Mouse (Mus musculus) embryonic facial prominence, embryonic 15.5 days (tissue): ENCODE measurements around the gene Rapgef3. TPM values are rescaled to one million over a fixed set of nuclear protein-coding genes. Genes with fewer than 3 reads are reported as not detected.

Experiments
- ATAC-seq: fragments of 200-750 bp; cut with Nextera tagmentation; 2 replicates; pipeline ENCODE4 v1.8.0; 2017; ENCODE audit warnings: low read depth, moderate TSS enrichment; ENCODE audit not compliant: insufficient number of reproducible peaks, low FRiP score, low TSS enrichment
- H3K27ac ChIP-seq: fragments of 300-500 bp; sonication (generic); replicated peaks from 2 replicates; pipeline ENCODE4 v1.5.1; 2015; ENCODE audit warnings: mild to moderate bottlenecking, inconsistent platforms
- H3K27me3 ChIP-seq: fragments of 300-500 bp; sonication (generic); 2 replicates; pipeline ENCODE4 v1.6.1; 2015; ENCODE audit warnings: inconsistent platforms
- H3K36me3 ChIP-seq: fragments of 300-500 bp; sonication (generic); 2 replicates; pipeline ENCODE4 v1.6.1; 2015; ENCODE audit warnings: mild to moderate bottlenecking, inconsistent platforms
- H3K4me1 ChIP-seq: fragments of 300-500 bp; sonication (generic); 2 replicates; pipeline ENCODE4 v1.6.1; 2015; ENCODE audit warnings: inconsistent platforms
- H3K4me2 ChIP-seq: fragments of 300-500 bp; sonication (generic); replicated peaks from 2 replicates; pipeline ENCODE4 v1.6.1; 2015; ENCODE audit warnings: mild to moderate bottlenecking, inconsistent platforms
- H3K4me3 ChIP-seq: fragments of 300-500 bp; sonication (generic); replicated peaks from 2 replicates; pipeline ENCODE4 v1.5.1; 2015; ENCODE audit warnings: mild to moderate bottlenecking, inconsistent platforms
- H3K9ac ChIP-seq: fragments of 300-500 bp; sonication (generic); 2 replicates; pipeline ENCODE4 v1.6.1; 2015; ENCODE audit warnings: inconsistent platforms
- H3K9me3 ChIP-seq: fragments of 300-500 bp; sonication (generic); replicated peaks from 2 replicates; pipeline ENCODE4 v1.6.1; 2016; ENCODE audit warnings: inconsistent platforms
- WGBS: fragments of 180-500 bp; shearing (Covaris S2); methylation state at CpG from one replicate; pipeline ENCODE4 v1.1.7; 2015; 5-methylcytosine and 5-hydroxymethylcytosine counted together
- polyA plus RNA-seq: library from polyadenylated mRNA; unstranded; fragments of >200 nt; fragmentation: Nextera tagmentation; extraction: Ambion mirVana; gene quantifications from 2 replicates; pipeline ENCODE4 v1.2.1, GENCODE M21; 2015

Rapgef3 gene
- 11.8 and 12.9 TPM in 2 replicates for polyA plus RNA-seq

DNA sequence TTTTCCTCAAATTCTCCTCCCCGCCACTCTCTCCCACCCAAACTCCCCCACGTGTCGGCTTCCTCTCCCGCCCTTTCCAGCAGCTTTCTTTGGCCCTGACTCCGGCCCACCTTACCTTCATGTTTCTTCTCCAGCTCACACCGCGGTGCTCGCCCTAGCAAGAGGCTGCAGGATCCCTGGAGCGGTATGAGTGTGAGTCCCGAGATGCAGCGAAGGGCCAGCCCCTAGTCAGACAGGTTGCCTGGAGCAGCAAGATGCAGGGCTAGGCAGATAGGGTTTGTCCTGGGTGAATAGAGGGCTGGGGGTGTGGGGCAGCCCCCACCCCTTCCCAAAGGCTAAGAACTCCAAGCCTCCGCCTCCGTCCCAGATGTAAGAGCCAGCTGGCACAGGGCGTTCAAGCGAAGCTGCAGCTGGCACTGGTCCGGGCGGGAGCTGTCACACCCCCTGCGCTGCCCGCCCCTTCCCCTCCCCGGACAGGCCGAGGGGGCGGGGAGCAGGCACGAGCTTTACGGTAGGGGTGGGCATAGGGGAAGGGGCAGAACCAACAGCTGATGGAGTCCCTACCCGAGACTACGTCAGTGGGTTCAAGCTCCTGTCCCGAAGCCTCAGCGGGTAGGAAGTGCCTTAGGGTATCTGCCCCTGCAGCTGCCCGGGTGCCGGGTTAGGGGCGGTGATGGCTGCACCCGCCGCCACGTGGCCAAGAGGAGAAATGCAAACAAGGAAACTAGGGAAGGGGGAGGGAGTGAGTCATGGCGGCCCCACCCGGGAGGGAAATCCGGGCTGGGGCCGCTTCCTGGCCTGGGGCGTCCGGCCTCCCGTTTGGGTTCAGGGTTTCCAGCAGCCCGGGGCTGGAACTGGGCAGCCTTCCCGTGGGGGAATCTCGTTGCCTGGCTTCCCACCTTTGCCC, at the start of gene Rapgef3:
TSS of gene Rapgef3 (minus strand) at position 693 of the 907 bp plus-strand sequence.
- H3K36me3 ChIP-seq, result no peaks in the 10 kb centered on the region
- H3K4me2 ChIP-seq, result peak within 1 kb of the TSS; percentile 87
- H3K9me3 ChIP-seq, result no peaks in the 10 kb centered on the region
- ATAC-seq, result peak; percentile 87
- H3K4me1 ChIP-seq, result peaks cover 61% of the 10 kb centered on the region
- WGBS, result under 1% methylated on average over 43 of the region's 44 CpGs
- peak within 1 kb of the TSS; percentile 73 for H3K27ac ChIP-seq
- H3K9ac ChIP-seq, result peak within 1 kb of the TSS; percentile 39
- peaks cover 23% of the 10 kb centered on the region for H3K27me3 ChIP-seq
- peak within 1 kb of the TSS; percentile 50 for H3K4me3 ChIP-seq

DNA sequence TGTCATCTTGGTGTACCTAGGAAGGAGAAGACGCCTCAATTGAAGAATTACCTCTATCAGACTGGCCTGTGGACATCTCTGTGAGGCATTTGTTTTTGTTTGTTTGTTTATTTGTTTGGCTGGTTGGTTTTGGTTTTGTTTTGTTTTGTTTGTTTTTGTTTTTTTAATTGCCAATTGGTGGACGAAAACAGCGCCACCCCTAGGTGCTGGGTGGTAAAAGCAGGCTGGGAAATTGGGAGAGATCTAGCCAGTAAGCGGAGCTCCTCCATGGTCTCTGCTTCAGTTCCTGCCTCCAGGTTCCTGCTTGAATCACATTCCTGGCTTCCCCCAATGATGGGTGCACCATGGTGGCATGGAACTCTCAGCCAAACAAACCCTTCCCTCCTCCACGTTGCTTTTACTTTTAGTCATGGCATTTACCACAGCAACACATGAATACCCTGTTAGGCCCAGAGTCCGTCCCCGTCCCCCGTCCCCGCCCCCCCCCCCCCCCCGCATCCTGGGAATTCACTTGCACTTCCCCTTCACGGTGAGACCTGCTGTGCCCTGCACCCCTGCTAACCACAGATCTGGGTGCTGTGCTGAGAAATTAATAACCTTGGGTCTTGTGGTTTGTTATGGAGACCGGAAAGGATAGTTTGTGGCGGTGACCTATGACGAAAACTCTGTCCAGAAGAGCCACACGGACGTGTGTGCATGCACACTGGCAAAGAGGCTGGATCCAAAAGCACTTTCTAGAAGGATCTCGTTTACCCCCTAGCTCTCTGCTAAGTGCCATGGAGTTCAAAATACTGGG, 48.6 kb upstream of the Rapgef3 start:
- Histone ChIP-seq H3K27ac (no peak overlapping the region), H3K27me3 (no peaks in the 10 kb centered on the region), H3K4me2 (no peak overlapping the region), H3K4me1 (peaks cover 56% of the 10 kb centered on the region), H3K4me3 (no peak overlapping the region), H3K9ac (no peak overlapping the region), H3K9me3 (no peaks in the 10 kb centered on the region), H3K36me3 (peaks cover 4% of the 10 kb centered on the region; the same call in 1 of the 2 replicates)
- WGBS, result 85% methylated on average over 17 of the region's 17 CpGs
- no peak for ATAC-seq

DNA sequence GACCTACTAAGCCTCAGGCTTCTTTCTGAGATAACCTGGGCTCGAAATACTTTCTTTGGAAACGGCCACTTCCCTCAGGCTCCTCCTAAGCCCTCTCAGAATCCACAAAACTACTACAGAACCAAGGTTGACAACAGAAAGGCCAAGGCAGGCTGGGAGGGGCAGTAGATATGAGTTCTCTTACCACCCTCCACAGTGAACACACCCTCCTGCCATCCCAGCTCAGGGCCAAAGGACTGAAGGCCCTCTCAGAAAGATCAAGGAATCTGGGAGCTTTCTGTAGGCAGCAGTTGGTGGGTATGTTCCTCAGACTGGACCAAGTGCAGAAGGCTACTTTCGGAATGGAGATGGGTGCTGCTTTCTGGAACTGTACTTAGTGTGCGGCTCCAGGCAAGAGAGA, 47.5 kb upstream of the Rapgef3 start:
- H3K36me3 ChIP-seq, result peaks cover 10% of the 10 kb centered on the region; the same call in 1 of the 2 replicates

DNA sequence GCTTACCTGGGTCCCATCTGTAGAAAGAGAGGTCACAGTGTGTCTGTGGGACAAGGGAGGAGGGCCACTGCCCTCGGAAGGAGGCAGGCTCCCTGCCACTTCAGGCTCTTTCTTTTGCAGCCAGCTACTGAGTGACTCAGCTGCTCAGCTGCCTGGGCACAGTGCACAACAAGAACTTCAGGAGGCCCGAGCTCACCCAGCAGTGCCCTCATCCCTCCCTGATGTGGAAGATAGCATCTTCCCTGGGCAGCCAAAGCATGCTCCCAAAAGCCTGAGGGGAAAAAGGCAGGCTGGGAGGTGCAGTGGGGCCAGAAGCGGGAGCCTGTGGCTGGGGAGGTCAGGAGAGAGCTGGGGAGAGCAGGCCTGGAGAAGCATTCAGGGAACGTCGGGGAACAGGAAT, 46.9 kb upstream of the Rapgef3 start:
- 46% methylated on average over 5 of the region's 5 CpGs for WGBS

More for the DNA sequence above, 47.5 kb upstream of the Rapgef3 start:
- no peak for ATAC-seq
- no peak overlapping the region for H3K27ac ChIP-seq
- no peaks in the 10 kb centered on the region for H3K27me3 ChIP-seq
- 88% methylated on average over 4 of the region's 4 CpGs for WGBS
- no peaks in the 10 kb centered on the region for H3K9me3 ChIP-seq
- no peak overlapping the region for H3K4me2 ChIP-seq
- no peak overlapping the region for H3K4me3 ChIP-seq
- H3K9ac ChIP-seq, result no peak overlapping the region
- H3K4me1 ChIP-seq, result peaks cover 49% of the 10 kb centered on the region

DNA sequence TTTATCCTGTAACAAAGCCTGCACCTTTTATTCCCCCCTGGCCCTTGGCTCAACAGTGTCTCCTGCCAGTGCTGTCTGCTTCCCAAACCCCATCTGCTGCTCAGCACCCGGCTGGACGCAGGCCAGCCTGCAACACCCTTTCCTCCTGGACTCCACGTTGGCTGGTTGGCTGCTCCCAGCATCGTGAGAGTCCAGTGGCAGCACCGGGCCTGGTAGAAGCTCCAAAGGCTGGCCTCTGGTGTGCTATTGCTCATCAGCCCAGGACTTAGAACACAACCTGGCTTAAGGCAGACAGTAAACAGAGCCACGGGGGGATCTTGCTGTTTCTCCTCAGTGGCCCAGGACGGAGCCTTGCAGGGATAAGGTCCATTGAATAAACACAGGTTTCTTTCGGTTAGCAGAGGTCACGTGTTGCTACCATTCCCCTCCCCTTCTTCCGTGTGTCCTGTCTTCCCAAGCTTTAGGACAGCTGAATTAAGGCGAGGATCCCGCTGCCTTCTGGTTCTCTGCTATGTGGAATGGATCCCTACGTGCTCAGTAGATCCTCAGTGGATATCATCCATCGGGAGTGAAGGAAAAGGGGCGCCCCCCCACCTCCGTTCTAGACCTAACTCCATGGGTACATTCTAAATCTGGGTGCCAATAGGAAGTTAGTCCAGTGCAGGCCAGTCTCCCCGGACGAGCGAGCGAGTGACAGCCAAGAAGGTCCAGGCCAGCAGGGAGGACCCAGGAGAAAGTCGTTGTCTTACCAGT, 45.9 kb upstream of the Rapgef3 start:
- Histone ChIP-seq H3K9me3 (no peaks in the 10 kb centered on the region), H3K4me3 (no peak overlapping the region), H3K36me3 (peaks cover 26% of the 10 kb centered on the region), H3K4me2 (no peak overlapping the region), H3K27me3 (no peaks in the 10 kb centered on the region), H3K9ac (peak overlapping the region; percentile 1; the same call in 1 of the 2 replicates), H3K4me1 (peaks cover 44% of the 10 kb centered on the region), H3K27ac (peak overlapping the region; percentile 60)
- WGBS, result 56% methylated on average over 21 of the region's 21 CpGs
- ATAC-seq, result no peak

More for the DNA sequence above, 46.9 kb upstream of the Rapgef3 start:
- no peak overlapping the region for H3K4me3 ChIP-seq
- H3K9ac ChIP-seq, result no peak overlapping the region
- 0 out of 2 replicates have a peak overlapping the region, but pooled peaks have one; percentile 22 for H3K27ac ChIP-seq
- peaks cover 15% of the 10 kb centered on the region; the same call in 1 of the 2 replicates for H3K36me3 ChIP-seq
- H3K4me1 ChIP-seq, result peaks cover 45% of the 10 kb centered on the region
- no peaks in the 10 kb centered on the region for H3K27me3 ChIP-seq
- no peaks in the 10 kb centered on the region for H3K9me3 ChIP-seq
- ATAC-seq, result no peak
- no peak overlapping the region for H3K4me2 ChIP-seq

DNA sequence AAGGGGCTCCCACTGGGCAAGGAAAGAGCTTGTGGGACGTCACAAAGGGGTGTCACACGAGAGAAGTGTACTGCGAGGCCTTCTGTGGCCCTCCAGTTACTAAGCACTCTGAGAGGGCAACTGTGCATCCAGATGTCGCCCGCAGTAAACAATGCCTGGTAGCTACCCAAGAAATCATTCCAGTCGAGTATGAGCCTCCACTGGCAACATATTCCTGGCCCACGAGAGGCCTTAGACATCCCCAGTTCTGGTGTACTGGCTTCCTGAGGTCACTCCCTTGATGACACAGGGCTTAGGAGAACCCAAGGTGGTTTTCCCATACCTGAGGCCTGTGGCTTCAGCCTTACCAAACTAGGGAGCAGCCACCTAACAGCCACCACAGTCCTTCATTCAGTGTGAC, 45.1 kb upstream of the Rapgef3 start:
- H3K9ac ChIP-seq, result no peak overlapping the region
- WGBS, result 65% methylated on average over 7 of the region's 7 CpGs

DNA sequence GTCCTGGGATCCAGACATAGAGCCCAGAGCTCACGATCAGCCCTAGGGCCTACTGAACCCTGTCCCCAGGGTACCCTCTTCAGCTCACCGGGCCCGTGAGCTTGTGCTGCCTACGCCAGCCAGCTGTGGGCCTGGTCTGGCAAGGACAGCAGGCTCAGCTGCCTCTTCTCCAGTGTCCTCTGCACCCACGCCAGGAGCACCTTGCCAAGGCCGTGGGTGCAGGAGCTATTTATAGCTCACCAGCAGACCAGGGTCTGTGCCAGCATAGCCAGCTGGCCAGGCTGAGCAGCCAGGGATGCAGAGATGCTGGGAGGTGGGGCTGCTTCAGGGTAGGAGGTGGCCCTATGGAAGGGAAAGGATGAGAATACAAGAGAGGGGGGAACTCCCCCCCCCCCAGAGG, 44.4 kb upstream of the Rapgef3 start:
- Histone ChIP-seq H3K36me3 (peaks cover 41% of the 10 kb centered on the region), H3K9ac (no peak overlapping the region), H3K4me1 (peaks cover 44% of the 10 kb centered on the region), H3K9me3 (no peaks in the 10 kb centered on the region), H3K27me3 (no peaks in the 10 kb centered on the region), H3K4me2 (no peak overlapping the region), H3K4me3 (no peak overlapping the region), H3K27ac (peak overlapping the region; percentile 60)
- WGBS, result 62% methylated on average over 6 of the region's 6 CpGs
- peak; percentile 59; the same call in 1 of the 2 replicates for ATAC-seq

More for the DNA sequence above, 45.1 kb upstream of the Rapgef3 start:
- Histone ChIP-seq H3K4me2 (no peak overlapping the region), H3K36me3 (peaks cover 33% of the 10 kb centered on the region), H3K4me1 (peaks cover 44% of the 10 kb centered on the region), H3K27ac (peak overlapping the region; percentile 60), H3K4me3 (no peak overlapping the region), H3K27me3 (no peaks in the 10 kb centered on the region), H3K9me3 (no peaks in the 10 kb centered on the region)
- no peak for ATAC-seq

DNA sequence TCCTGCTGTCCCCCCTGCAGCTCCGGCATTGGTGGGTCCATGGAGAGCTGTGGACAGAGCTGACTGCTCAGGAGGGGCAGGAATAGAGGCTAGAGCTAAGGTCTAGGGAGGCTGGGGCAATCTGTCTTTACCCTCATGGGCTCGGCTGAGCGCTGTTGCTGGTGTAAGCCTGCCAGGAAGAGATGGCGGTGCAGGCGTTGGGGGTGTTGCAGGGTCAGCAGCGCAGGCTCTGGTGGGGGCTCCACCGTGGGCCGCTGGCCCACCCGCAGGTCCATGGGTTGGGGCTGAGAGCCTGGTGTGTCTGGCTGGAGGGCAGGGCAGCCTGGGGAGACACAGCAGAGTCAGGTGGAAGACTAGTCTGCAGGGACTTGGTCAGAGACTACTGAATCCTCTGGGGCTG, 43.5 kb upstream of the Rapgef3 start:
- H3K27ac ChIP-seq, result no peak overlapping the region; the same call in 1 of the 2 replicates
- H3K9me3 ChIP-seq, result no peaks in the 10 kb centered on the region
- no peak overlapping the region for H3K9ac ChIP-seq
- no peak for ATAC-seq
- WGBS, result 90% methylated on average over 9 of the region's 9 CpGs
- peaks cover 44% of the 10 kb centered on the region for H3K4me1 ChIP-seq
- no peak overlapping the region for H3K4me2 ChIP-seq
- H3K4me3 ChIP-seq, result no peak overlapping the region
- no peaks in the 10 kb centered on the region for H3K27me3 ChIP-seq
- peaks cover 49% of the 10 kb centered on the region for H3K36me3 ChIP-seq

DNA sequence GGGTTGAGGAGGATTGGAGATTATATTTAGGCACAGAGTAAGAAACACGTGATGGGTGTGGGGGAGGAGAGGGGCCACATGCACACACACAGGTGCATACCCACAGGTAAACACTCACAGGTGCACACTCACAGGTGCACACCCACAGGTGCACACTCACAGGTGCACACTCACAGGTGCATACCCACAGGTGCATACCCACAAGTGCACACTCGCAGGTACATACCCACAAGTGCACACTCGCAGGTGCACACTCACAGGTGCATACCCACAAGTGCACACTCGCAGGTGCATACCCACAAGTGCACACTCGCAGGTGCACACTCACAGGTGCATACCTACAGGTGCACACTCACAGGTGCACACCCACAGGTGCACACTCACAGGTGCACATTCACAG, 42.6 kb upstream of the Rapgef3 start:
- ATAC-seq, result no peak
- 87% methylated on average over 5 of the region's 5 CpGs for WGBS
- no peaks in the 10 kb centered on the region for H3K9me3 ChIP-seq
- no peak overlapping the region for H3K27ac ChIP-seq
- peaks cover 43% of the 10 kb centered on the region for H3K4me1 ChIP-seq
- H3K4me2 ChIP-seq, result no peak overlapping the region
- H3K27me3 ChIP-seq, result no peaks in the 10 kb centered on the region
- no peak overlapping the region for H3K4me3 ChIP-seq
- no peak overlapping the region for H3K9ac ChIP-seq
- H3K36me3 ChIP-seq, result peaks cover 48% of the 10 kb centered on the region

DNA sequence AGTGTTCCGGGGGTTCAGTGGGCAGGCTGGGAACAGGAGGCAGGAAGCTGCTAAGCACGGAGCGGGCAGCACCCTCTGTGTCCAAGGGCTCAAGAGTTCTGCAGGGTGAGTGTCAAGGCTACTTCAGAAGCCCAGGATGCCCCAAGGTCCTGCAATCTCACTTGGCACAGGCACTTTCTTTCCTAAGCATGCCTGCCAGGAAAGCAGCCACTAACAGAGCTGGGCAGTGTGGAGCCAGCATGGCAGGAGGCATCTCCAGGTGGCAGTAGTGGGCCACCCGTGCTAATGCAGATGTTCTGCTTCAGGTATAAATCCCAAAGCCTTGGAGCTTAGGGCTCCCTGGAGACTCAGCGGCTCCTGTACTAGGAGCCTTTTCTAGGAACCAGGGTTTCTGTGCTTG, 42.2 kb upstream of the Rapgef3 start:
- H3K4me2 ChIP-seq, result no peak overlapping the region
- no peaks in the 10 kb centered on the region for H3K27me3 ChIP-seq
- WGBS, result 81% methylated on average over 5 of the region's 5 CpGs
- no peak overlapping the region for H3K9ac ChIP-seq
- no peaks in the 10 kb centered on the region for H3K9me3 ChIP-seq
- no peak overlapping the region for H3K4me3 ChIP-seq
- ATAC-seq, result no peak
- H3K27ac ChIP-seq, result no peak overlapping the region
- peaks cover 38% of the 10 kb centered on the region for H3K4me1 ChIP-seq
- H3K36me3 ChIP-seq, result peaks cover 50% of the 10 kb centered on the region
